Mouse (Mus musculus) MEL (cell line): ENCODE measurements around the gene Ccr4. TPM values are rescaled to one million over a fixed set of nuclear protein-coding genes. Genes with fewer than 3 reads are reported as not detected.

Experiments
- DNase-seq: peaks from one replicate; pipeline ENCODE4 v3.0.0; 2011; ENCODE audit warnings: low read depth, low spot score
- H3K27ac ChIP-seq: 2 replicates; pipeline ENCODE4 v1.5.1; 2012; ENCODE audit warnings: low read depth, mild to moderate bottlenecking, control low read depth, low read length, moderate library complexity; ENCODE audit not compliant: control insufficient read depth
- H3K27me3 ChIP-seq, 2 experiments: fragments of 150-350 bp in 1 of 2; sonication (generic) in 1 of 2; 2 replicates each; pipeline ENCODE4 v1.6.1; 2012; ENCODE audit warnings: low read length in 2 of 2, mild to moderate bottlenecking in 2 of 2, improper control_type of control experiment in 1 of 2, moderate library complexity in 1 of 2; ENCODE audit not compliant: insufficient read depth in 2 of 2, control insufficient read depth in 1 of 2
- H3K36me3 ChIP-seq, 2 experiments: 2 replicates each; pipeline ENCODE4 v1.6.1; 2012 to 2014; ENCODE audit warnings: low read length in 2 of 2, improper control_type of control experiment in 1 of 2, inconsistent platforms in 1 of 2, mild to moderate bottlenecking in 1 of 2; ENCODE audit not compliant: insufficient read depth in 2 of 2, control insufficient read depth in 1 of 2
- H3K4me1 ChIP-seq, 2 experiments: fragments of 150-350 bp in 1 of 2; sonication (generic) in 1 of 2; 2 replicates each; pipeline ENCODE4 v1.6.1; 2012; ENCODE audit warnings: low read length in 2 of 2, improper control_type of control experiment in 1 of 2, mild to moderate bottlenecking in 1 of 2; ENCODE audit not compliant: insufficient read depth in 2 of 2, control insufficient read depth in 1 of 2
- H3K4me3 ChIP-seq, 2 experiments: fragments of 150-350 bp in 1 of 2; sonication (generic) in 1 of 2; 2 replicates each; pipeline ENCODE4 v1.5.1; 2012; ENCODE audit warnings: low read depth in 2 of 2, low read length in 2 of 2, mild to moderate bottlenecking in 2 of 2, moderate library complexity in 2 of 2, control low read depth in 1 of 2, improper control_type of control experiment in 1 of 2; ENCODE audit not compliant: control insufficient read depth in 1 of 2, insufficient read depth in 1 of 2
- H3K79me2 ChIP-seq: 2 replicates; pipeline ENCODE4 v1.6.1; 2012; ENCODE audit warnings: mild to moderate bottlenecking, low read length, moderate library complexity; ENCODE audit not compliant: control insufficient read depth, poor library complexity, insufficient read depth
- H3K9ac ChIP-seq: 2 replicates; pipeline ENCODE4 v1.6.1; 2012; ENCODE audit warnings: low read depth, mild to moderate bottlenecking, control low read depth, low read length, moderate library complexity; ENCODE audit not compliant: control insufficient read depth, poor library complexity, severe bottlenecking
- H3K9me3 ChIP-seq: fragments of 150-350 bp; sonication (generic); replicated peaks from 2 replicates; pipeline ENCODE4 v1.6.1; 2012; ENCODE audit warnings: mild to moderate bottlenecking, low read length, improper control_type of control experiment, moderate library complexity; ENCODE audit not compliant: insufficient read depth
- CHD2 ChIP-seq: IDR thresholded peaks from 2 replicates; pipeline ENCODE4 v1.6.1; 2011; ENCODE audit warnings: low read length, improper control_type of control experiment
- E2F4 ChIP-seq: IDR thresholded peaks from 2 replicates; pipeline ENCODE4 v1.6.1; 2011; ENCODE audit warnings: low read depth, low read length, improper control_type of control experiment, borderline replicate concordance
- ELF1 ChIP-seq: IDR thresholded peaks from 2 replicates; pipeline ENCODE4 v1.6.1; 2014; ENCODE audit warnings: low read depth, mild to moderate bottlenecking, inconsistent platforms, low read length, improper control_type of control experiment, moderate library complexity
- EP300 ChIP-seq, 2 experiments: IDR thresholded peaks; 2 replicates each; pipeline ENCODE4 v1.6.1; 2011; ENCODE audit warnings: improper control_type of control experiment in 2 of 2, low read length in 2 of 2, low read depth in 1 of 2, mild to moderate bottlenecking in 1 of 2
- ETS1 ChIP-seq: IDR thresholded peaks from 2 replicates; pipeline ENCODE4 v1.6.1; 2012; ENCODE audit warnings: low read depth, mild to moderate bottlenecking, inconsistent platforms, low read length, improper control_type of control experiment, moderate library complexity
- GABPA ChIP-seq: IDR thresholded peaks from 2 replicates; pipeline ENCODE4 v1.6.1; 2012; ENCODE audit warnings: low read depth, mild to moderate bottlenecking, inconsistent platforms, low read length, improper control_type of control experiment, moderate library complexity
- JUND ChIP-seq: IDR thresholded peaks from 2 replicates; pipeline ENCODE4 v1.6.1; 2011; ENCODE audit warnings: low read depth, mild to moderate bottlenecking, improper control_type of control experiment, low read length
- KAT2A ChIP-seq: conservative IDR thresholded peaks from 2 replicates; pipeline ENCODE4 v1.6.1; 2012; ENCODE audit warnings: low read depth, low read length, improper control_type of control experiment, inconsistent platforms
- MAFK ChIP-seq: IDR thresholded peaks from 2 replicates; pipeline ENCODE4 v1.6.1; 2011; ENCODE audit warnings: low read depth, mild to moderate bottlenecking, low read length, improper control_type of control experiment, borderline replicate concordance
- MAX ChIP-seq: IDR thresholded peaks from 2 replicates; pipeline ENCODE4 v1.6.1; 2011; ENCODE audit warnings: low read length, improper control_type of control experiment
- MAZ ChIP-seq: IDR thresholded peaks from 2 replicates; pipeline ENCODE4 v1.6.1; 2012; ENCODE audit warnings: low read depth, mild to moderate bottlenecking, inconsistent platforms, low read length, improper control_type of control experiment
- MEF2A ChIP-seq: IDR thresholded peaks from 2 replicates; pipeline ENCODE4 v1.6.1; 2014; ENCODE audit warnings: low read depth, mild to moderate bottlenecking, inconsistent platforms, low read length, improper control_type of control experiment; ENCODE audit not compliant: poor library complexity, insufficient replicate concordance, severe bottlenecking; ENCODE audit errors: extremely low read depth
- MXI1 ChIP-seq: IDR thresholded peaks from 2 replicates; pipeline ENCODE4 v1.6.1; 2011; ENCODE audit warnings: mild to moderate bottlenecking, low read depth, low read length, improper control_type of control experiment
- MYB ChIP-seq: IDR thresholded peaks from 2 replicates; pipeline ENCODE4 v1.6.1; 2011; ENCODE audit warnings: mild to moderate bottlenecking, low read depth, low read length, improper control_type of control experiment
- NELFE ChIP-seq: IDR thresholded peaks from 2 replicates; pipeline ENCODE4 v1.6.1; 2011; ENCODE audit warnings: low read depth, low read length, improper control_type of control experiment
- POLR2A ChIP-seq, 2 experiments: IDR thresholded peaks; 2 replicates each; pipeline ENCODE4 v1.6.1; 2011 to 2012; ENCODE audit warnings: low read length in 2 of 2, mild to moderate bottlenecking in 2 of 2, control low read depth in 1 of 2, improper control_type of control experiment in 1 of 2, low read depth in 1 of 2, moderate library complexity in 1 of 2; ENCODE audit not compliant: control insufficient read depth in 1 of 2, insufficient read depth in 1 of 2, poor library complexity in 1 of 2
- POLR2AphosphoS5 ChIP-seq: IDR thresholded peaks from 2 replicates; pipeline ENCODE4 v1.6.1; 2012; ENCODE audit warnings: low read depth, borderline replicate concordance, mild to moderate bottlenecking, inconsistent platforms, low read length, moderate library complexity, mixed read lengths
- RCOR1 ChIP-seq: IDR thresholded peaks from 2 replicates; pipeline ENCODE4 v1.6.1; 2012; ENCODE audit warnings: low read depth, mild to moderate bottlenecking, inconsistent platforms, low read length, improper control_type of control experiment
- SIN3A ChIP-seq: IDR thresholded peaks from 2 replicates; pipeline ENCODE4 v1.6.1; 2012; ENCODE audit warnings: low read length, improper control_type of control experiment, inconsistent platforms
- SMC3 ChIP-seq: IDR thresholded peaks from 2 replicates; pipeline ENCODE4 v1.6.1; 2011; ENCODE audit warnings: low read depth, low read length, improper control_type of control experiment
- UBTF ChIP-seq: IDR thresholded peaks from 2 replicates; pipeline ENCODE4 v1.6.1; 2012; ENCODE audit warnings: low read depth, mild to moderate bottlenecking, inconsistent platforms, low read length, improper control_type of control experiment, moderate library complexity, borderline replicate concordance; ENCODE audit not compliant: insufficient read depth
- USF2 ChIP-seq, 2 experiments: IDR thresholded peaks; 2 replicates each; pipeline ENCODE4 v1.6.1; 2011 to 2012; ENCODE audit warnings: improper control_type of control experiment in 2 of 2, low read length in 2 of 2, borderline replicate concordance in 1 of 2, inconsistent platforms in 1 of 2, low read depth in 1 of 2, mild to moderate bottlenecking in 1 of 2; ENCODE audit not compliant: insufficient read depth in 1 of 2
- ZKSCAN1 ChIP-seq: IDR thresholded peaks from 2 replicates; pipeline ENCODE4 v1.6.1; 2012; ENCODE audit warnings: low read depth, mild to moderate bottlenecking, inconsistent platforms, low read length, improper control_type of control experiment, moderate library complexity
- ZNF384 ChIP-seq: IDR thresholded peaks from 2 replicates; pipeline ENCODE4 v1.6.1; 2012; ENCODE audit warnings: low read depth, mild to moderate bottlenecking, inconsistent platforms, low read length, improper control_type of control experiment
- polyA plus RNA-seq, 2 experiments: library from polyadenylated mRNA; stranded (reverse) in 1 of 2; unstranded in 1 of 2; fragments of >175 nt in 1 of 2; fragments of >200 nt in 1 of 2; gene quantifications; 2 replicates each; pipeline versions ENCODE4 v1.2.1 to v1.2.4; 2012; ENCODE audit warnings: low replicate concordance in 2 of 2, low read depth in 1 of 2; ENCODE audit not compliant: insufficient read length in 2 of 2, insufficient read depth in 1 of 2, missing spikeins in 1 of 2
- total RNA-seq: library from RNA; depleted of rRNA; stranded (reverse); fragments of 300-350 nt; gene quantifications from 2 replicates; pipeline ENCODE4 v1.2.3, GENCODE M21; 2012

Ccr4 gene
- total and polyA plus RNA-seq, 3 experiments, result 0.15 TPM; not detected in 2

GRCm38 (mm10) chr9:114442893-114443292, 61.8 kb downstream of the Ccr4 start:
- H3K9me3 ChIP-seq, result no peaks in the 10 kb centered on the region
- no peaks in the 10 kb centered on the region for H3K4me1 ChIP-seq
- TF ChIP-seq POLR2AphosphoS5, result no peak
- no peak for TF ChIP-seq GABPA
- TF ChIP-seq EP300 (IDR thresholded peaks at IDR 0.05; ENCODE audit: low read depth in 1 of 2, low read length in 2 of 2), result no peak
- TF ChIP-seq MAX, result no peak
- TF ChIP-seq NELFE, result no peak
- no peak for TF ChIP-seq POLR2A (IDR thresholded peaks at IDR 0.05; ENCODE audit: control insufficient read depth in 1 of 2, insufficient read depth in 1 of 2, low read depth in 1 of 2, low read length in 2 of 2, poor library complexity in 1 of 2)
- no peak for TF ChIP-seq RCOR1
- TF ChIP-seq ZNF384, result no peak
- TF ChIP-seq ZKSCAN1, result no peak
- TF ChIP-seq USF2 (IDR thresholded peaks at IDR 0.05; ENCODE audit: borderline replicate concordance in 1 of 2, insufficient read depth in 1 of 2, low read depth in 1 of 2, low read length in 2 of 2), result no peak
- TF ChIP-seq MAFK, result no peak
- TF ChIP-seq CHD2, result no peak
- TF ChIP-seq MYB, result no peak
- no peak for TF ChIP-seq SIN3A
- TF ChIP-seq JUND, result no peak
- no peak for TF ChIP-seq ETS1
- no peaks in the 10 kb centered on the region for H3K27me3 ChIP-seq
- no peaks in the 10 kb centered on the region for H3K36me3 ChIP-seq
- H3K27ac ChIP-seq, result no peak overlapping the region
- H3K9ac ChIP-seq, result no peak overlapping the region
- no peak for DNase-seq
- H3K79me2 ChIP-seq, result no peaks in the 10 kb centered on the region
- no peak overlapping the region for H3K4me3 ChIP-seq

- no peak for TF ChIP-seq MEF2A
- no peak for TF ChIP-seq ELF1
- TF ChIP-seq SIN3A, result no peak
- no peak for TF ChIP-seq MAZ
- TF ChIP-seq E2F4, result no peak
- no peak for TF ChIP-seq MXI1
- no peak for TF ChIP-seq UBTF
- no peak for TF ChIP-seq KAT2A
- no peak for TF ChIP-seq RCOR1
- no peak for TF ChIP-seq NELFE
- no peak for TF ChIP-seq SMC3
- H3K36me3 ChIP-seq, result no peaks in the 10 kb centered on the region
- H3K27me3 ChIP-seq, result no peaks in the 10 kb centered on the region
- H3K4me3 ChIP-seq, result no peak overlapping the region
- H3K9ac ChIP-seq, result no peak overlapping the region
- no peaks in the 10 kb centered on the region for H3K9me3 ChIP-seq
- DNase-seq, result no peak
- H3K27ac ChIP-seq, result no peak overlapping the region
- H3K79me2 ChIP-seq, result no peaks in the 10 kb centered on the region
- H3K4me1 ChIP-seq, result no peaks in the 10 kb centered on the region
Measured at GRCm38 (mm10) chr9:114442225-114442624, 62.5 kb downstream of the Ccr4 start.
